Mouse (Mus musculus): ENCODE measurements around the gene Fam83b.

GRCm38 (mm10) chr9:76546714-76547113, 20.2 kb downstream of the Fam83b start:
- TF ChIP-seq POLR2A (IDR thresholded peaks at IDR 0.05; ENCODE audit: borderline replicate concordance, control insufficient read depth, low read depth, low read length) = no peak
- TF ChIP-seq CTCF (IDR thresholded peaks at IDR 0.05; ENCODE audit: control insufficient read depth, insufficient read depth, low read length) = no peak

Data from bone marrow, adult 2 months (tissue).